Mouse (Mus musculus): Measurements from ENCODE around the gene Filip1l. TPM values are rescaled to one million over a fixed set of nuclear protein-coding genes. Genes with fewer than 3 reads are reported as not detected.
A peak's percentile ranks its signal among the peaks of the same experiment; 100 is the strongest.

The Filip1l gene
- polyA plus RNA-seq, 1 experiment from 2014 or later: 11.8 TPM

DNA sequence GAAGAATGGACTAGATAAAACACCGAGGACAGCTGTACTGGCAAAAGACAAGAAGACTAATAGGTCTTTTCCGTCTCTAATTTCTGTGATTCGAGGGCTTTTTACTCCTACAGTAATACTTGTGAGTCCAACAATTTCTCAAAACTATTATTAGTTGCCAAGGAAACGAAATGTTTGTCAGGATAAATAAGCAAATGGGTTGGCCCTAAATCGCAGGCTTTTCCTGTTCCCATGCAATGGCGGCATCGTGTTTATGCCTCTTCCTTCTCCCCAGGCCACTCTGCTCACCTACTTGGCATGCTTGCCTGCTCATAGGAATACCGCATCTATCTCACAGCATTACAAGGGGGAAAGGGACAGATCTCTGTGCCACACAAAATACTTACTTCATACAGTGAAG, 191.5 kb downstream of the Filip1l start:
- Histone ChIP-seq H3K36me3 (ENCODE audit: control insufficient read depth, insufficient read depth, low read length) (no peaks in the 10 kb centered on the region), H3K27me3 (ENCODE audit: control insufficient read depth, insufficient read depth, low read length) (no peaks in the 10 kb centered on the region), H3K4me1 (replicated peaks; ENCODE audit: control insufficient read depth, insufficient read depth, low read length) (no peaks in the 10 kb centered on the region), H3K9me3 (ENCODE audit: control insufficient read depth, low read length) (no peaks in the 10 kb centered on the region), H3K9ac (ENCODE audit: low read depth, low read length) (no peak overlapping the region), H3K27ac (ENCODE audit: low read depth, low read length) (no peak overlapping the region), H3K4me3 (ENCODE audit: low read depth, low read length) (no peak overlapping the region), H3K4me2 (replicated peaks; ENCODE audit: low read depth, low read length) (no peak overlapping the region)
- ATAC-seq (ENCODE audit: low FRiP score) (no peak), DNase-seq (ENCODE audit: low spot score) (no peak)
- WGBS: 86% methylated on average over 8 of the region's 8 CpGs

DNA sequence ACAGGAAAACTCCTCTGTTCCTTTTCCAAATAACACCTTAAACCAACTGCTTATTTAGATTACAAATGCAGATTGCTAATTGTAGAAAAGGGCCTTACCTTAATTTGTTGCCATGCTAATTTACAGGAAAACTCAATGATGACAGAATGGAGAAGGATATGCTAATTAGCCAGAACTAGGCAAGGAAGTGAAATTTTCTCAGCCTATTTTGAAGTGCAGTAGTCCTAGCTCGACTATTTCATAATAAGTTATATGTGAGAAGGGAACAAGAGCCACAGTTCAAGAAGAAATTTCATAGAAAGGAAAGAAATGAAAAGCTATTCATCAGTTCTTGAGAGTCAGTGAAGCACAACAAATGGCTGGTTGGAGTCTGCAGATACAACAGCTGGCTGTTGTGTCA, 193.5 kb downstream of the Filip1l start:
- no peaks in the 10 kb centered on the region for H3K36me3 ChIP-seq (ENCODE audit: control insufficient read depth, insufficient read depth, low read length)
- no peak overlapping the region for H3K4me3 ChIP-seq (ENCODE audit: low read depth, low read length)
- ATAC-seq (ENCODE audit: low FRiP score): no peak
- no peaks in the 10 kb centered on the region for H3K27me3 ChIP-seq (ENCODE audit: control insufficient read depth, insufficient read depth, low read length)
- H3K27ac ChIP-seq (ENCODE audit: low read depth, low read length): no peak overlapping the region
- no peak overlapping the region for H3K4me2 ChIP-seq (replicated peaks; ENCODE audit: low read depth, low read length)
- no peaks in the 10 kb centered on the region for H3K4me1 ChIP-seq (replicated peaks; ENCODE audit: control insufficient read depth, insufficient read depth, low read length)
- no peak for DNase-seq (ENCODE audit: low spot score)
- 74% methylated on average over 1 of the region's 1 CpGs for WGBS
- no peak overlapping the region for H3K9ac ChIP-seq (ENCODE audit: low read depth, low read length)
- H3K9me3 ChIP-seq (ENCODE audit: control insufficient read depth, low read length): no peaks in the 10 kb centered on the region

GRCm38 (mm10) chr16:57548608-57549007, 195.7 kb downstream of the Filip1l start:
- peak overlapping the region; percentile 74 for H3K4me3 ChIP-seq (ENCODE audit: low read depth, low read length)
- H3K36me3 ChIP-seq (ENCODE audit: control insufficient read depth, insufficient read depth, low read length): no peaks in the 10 kb centered on the region
- no peaks in the 10 kb centered on the region for H3K4me1 ChIP-seq (replicated peaks; ENCODE audit: control insufficient read depth, insufficient read depth, low read length)
- no peak for DNase-seq (ENCODE audit: low spot score)
- WGBS: 60% methylated on average over 2 of the region's 2 CpGs
- H3K27ac ChIP-seq (ENCODE audit: low read depth, low read length): no peak overlapping the region
- no peaks in the 10 kb centered on the region for H3K27me3 ChIP-seq (ENCODE audit: control insufficient read depth, insufficient read depth, low read length)
- ATAC-seq (ENCODE audit: low FRiP score): peak; percentile 17; the same call in 1 of the 2 replicates
- no peaks in the 10 kb centered on the region for H3K9me3 ChIP-seq (ENCODE audit: control insufficient read depth, low read length)
- H3K4me2 ChIP-seq (replicated peaks; ENCODE audit: low read depth, low read length): peak overlapping the region; percentile 75
- peak overlapping the region; percentile 87 for H3K9ac ChIP-seq (ENCODE audit: low read depth, low read length)

DNA sequence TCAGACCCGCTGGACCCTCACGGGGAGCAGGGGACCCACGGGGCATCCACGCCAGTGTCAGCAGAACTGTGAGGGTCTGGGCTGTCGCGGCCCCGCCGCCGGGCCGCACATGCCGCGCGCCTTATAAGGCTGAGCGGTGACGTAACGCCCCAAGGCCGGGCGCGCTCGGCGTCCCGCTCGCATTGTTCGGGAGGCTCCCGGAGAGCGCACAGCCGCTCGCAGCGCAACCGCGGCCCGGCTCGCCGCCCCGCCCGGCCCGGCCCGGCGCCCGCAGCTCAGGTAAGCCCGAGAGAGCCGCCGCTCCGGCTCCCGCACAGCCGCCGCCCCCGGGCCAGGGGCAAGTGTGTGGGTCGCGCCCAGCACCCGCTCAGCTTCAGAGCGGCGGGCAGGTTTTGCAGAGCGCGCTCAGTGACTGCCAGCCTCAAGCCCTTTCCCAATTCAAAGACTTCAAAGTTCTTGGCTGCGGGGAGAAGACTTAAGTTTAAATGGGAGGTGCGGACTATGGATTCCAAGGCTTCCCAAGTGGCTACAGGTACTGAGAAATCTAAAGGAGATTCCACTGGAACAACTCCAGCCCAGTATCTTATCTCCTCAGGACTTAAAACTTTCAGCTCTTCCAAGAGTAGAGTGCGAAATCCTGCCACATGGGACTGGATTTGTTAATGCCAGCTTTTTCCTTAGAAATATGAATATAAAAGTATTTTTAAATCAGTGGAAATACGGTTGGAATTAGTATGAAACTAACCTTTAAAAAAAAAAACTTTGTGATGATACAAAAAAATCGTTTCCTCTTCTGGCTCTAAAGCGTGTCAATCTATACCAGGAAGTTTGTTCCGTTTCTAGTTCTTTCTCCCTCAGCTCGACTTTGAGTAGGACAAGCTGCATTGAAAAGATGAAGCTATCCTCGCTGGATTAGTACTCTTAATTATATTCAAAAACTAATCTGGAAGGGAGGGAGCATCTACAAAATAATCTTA, 196.5 kb downstream of the Filip1l start:
- Histone ChIP-seq H3K27me3 (ENCODE audit: control insufficient read depth, insufficient read depth, low read length) (no peaks in the 10 kb centered on the region), H3K4me3 (ENCODE audit: low read depth, low read length) (peak overlapping the region; percentile 74), H3K9ac (ENCODE audit: low read depth, low read length) (peak overlapping the region; percentile 87), H3K27ac (ENCODE audit: low read depth, low read length) (no peak overlapping the region), H3K9me3 (ENCODE audit: control insufficient read depth, low read length) (no peaks in the 10 kb centered on the region), H3K4me2 (replicated peaks; ENCODE audit: low read depth, low read length) (peak overlapping the region; percentile 75), H3K4me1 (replicated peaks; ENCODE audit: control insufficient read depth, insufficient read depth, low read length) (no peaks in the 10 kb centered on the region), H3K36me3 (ENCODE audit: control insufficient read depth, insufficient read depth, low read length) (no peaks in the 10 kb centered on the region)
- 2% methylated on average over 55 of the region's 64 CpGs for WGBS
- DNase-seq (ENCODE audit: low spot score) (peak; percentile 83), ATAC-seq (ENCODE audit: low FRiP score) (peak; percentile 98)

- Histone ChIP-seq H3K4me2 (replicated peaks; ENCODE audit: low read depth, low read length) (no peak overlapping the region), H3K4me3 (ENCODE audit: low read depth, low read length) (no peak overlapping the region), H3K9ac (ENCODE audit: low read depth, low read length) (no peak overlapping the region), H3K4me1 (replicated peaks; ENCODE audit: control insufficient read depth, insufficient read depth, low read length) (no peaks in the 10 kb centered on the region), H3K27me3 (ENCODE audit: control insufficient read depth, insufficient read depth, low read length) (no peaks in the 10 kb centered on the region), H3K36me3 (ENCODE audit: control insufficient read depth, insufficient read depth, low read length) (no peaks in the 10 kb centered on the region), H3K27ac (ENCODE audit: low read depth, low read length) (no peak overlapping the region), H3K9me3 (ENCODE audit: control insufficient read depth, low read length) (no peaks in the 10 kb centered on the region)
- DNase-seq (ENCODE audit: low spot score) (no peak), ATAC-seq (ENCODE audit: low FRiP score) (no peak)
- 62% methylated on average over 3 of the region's 3 CpGs for WGBS
These were observed 197.2 kb downstream of the Filip1l start for GRCm38 (mm10) chr16:57550088-57550487.

DNA sequence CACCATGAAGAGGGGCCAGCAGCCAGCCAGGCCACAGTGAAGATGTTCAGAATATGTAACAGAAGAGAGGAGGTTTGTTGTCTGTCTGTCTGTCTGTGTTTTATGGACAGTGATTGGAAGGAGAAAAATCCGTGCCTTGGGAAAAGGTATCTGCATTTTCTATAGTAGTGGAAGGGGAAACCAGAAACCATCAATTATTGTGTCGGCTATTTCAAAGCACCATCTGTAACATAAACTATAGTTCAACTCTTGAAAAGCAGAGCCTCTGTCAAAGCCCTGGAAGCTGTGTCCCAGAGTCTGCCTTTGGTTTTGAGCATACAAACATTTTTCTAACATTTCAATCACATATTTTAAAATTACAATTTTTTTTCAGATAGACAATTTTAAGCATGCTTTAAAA, 197.9 kb downstream of the Filip1l start:
- no peak overlapping the region for H3K4me2 ChIP-seq (replicated peaks; ENCODE audit: low read depth, low read length)
- peak; percentile 18 for DNase-seq (ENCODE audit: low spot score)

GRCm38 (mm10) chr16:57551617-57552016, 198.7 kb downstream of the Filip1l start:
- no peaks in the 10 kb centered on the region for H3K36me3 ChIP-seq (ENCODE audit: control insufficient read depth, insufficient read depth, low read length)
- no peaks in the 10 kb centered on the region for H3K9me3 ChIP-seq (ENCODE audit: control insufficient read depth, low read length)
- H3K4me2 ChIP-seq (replicated peaks; ENCODE audit: low read depth, low read length): no peak overlapping the region
- DNase-seq (ENCODE audit: low spot score) (no peak), ATAC-seq (ENCODE audit: low FRiP score) (no peak)
- H3K27me3 ChIP-seq (ENCODE audit: control insufficient read depth, insufficient read depth, low read length): no peaks in the 10 kb centered on the region
- WGBS: 85% methylated on average over 2 of the region's 2 CpGs
- H3K4me1 ChIP-seq (replicated peaks; ENCODE audit: control insufficient read depth, insufficient read depth, low read length): no peaks in the 10 kb centered on the region
- no peak overlapping the region for H3K9ac ChIP-seq (ENCODE audit: low read depth, low read length)
- H3K4me3 ChIP-seq (ENCODE audit: low read depth, low read length): no peak overlapping the region
- no peak overlapping the region for H3K27ac ChIP-seq (ENCODE audit: low read depth, low read length)

More for the DNA sequence above, 197.9 kb downstream of the Filip1l start:
- Histone ChIP-seq H3K9ac (ENCODE audit: low read depth, low read length) (no peak overlapping the region), H3K36me3 (ENCODE audit: control insufficient read depth, insufficient read depth, low read length) (no peaks in the 10 kb centered on the region), H3K27ac (ENCODE audit: low read depth, low read length) (no peak overlapping the region), H3K4me3 (ENCODE audit: low read depth, low read length) (no peak overlapping the region), H3K27me3 (ENCODE audit: control insufficient read depth, insufficient read depth, low read length) (no peaks in the 10 kb centered on the region), H3K9me3 (ENCODE audit: control insufficient read depth, low read length) (no peaks in the 10 kb centered on the region), H3K4me1 (replicated peaks; ENCODE audit: control insufficient read depth, insufficient read depth, low read length) (no peaks in the 10 kb centered on the region)
- no peak for ATAC-seq (ENCODE audit: low FRiP score)
- WGBS: 25% methylated on average over 2 of the region's 2 CpGs

DNA sequence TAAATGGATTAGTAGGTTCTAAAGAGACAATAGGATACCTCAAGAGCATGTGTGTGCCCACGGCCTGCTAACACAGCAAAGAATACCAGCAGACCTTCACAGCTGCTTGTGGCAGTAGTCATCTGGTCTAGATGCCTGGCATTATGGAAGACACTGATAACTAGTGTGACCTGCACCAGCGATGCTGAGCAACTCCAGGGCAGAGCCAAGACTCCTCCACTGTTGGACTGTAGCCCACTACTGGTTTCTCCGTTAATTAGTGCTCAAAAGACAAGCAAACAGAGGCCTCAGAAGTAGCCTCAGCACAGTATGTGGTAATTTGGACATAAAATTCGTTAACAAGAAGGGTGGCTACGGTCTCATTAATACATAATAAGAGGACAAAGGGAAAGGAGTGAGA, 199.8 kb downstream of the Filip1l start:
- Histone ChIP-seq H3K36me3 (ENCODE audit: control insufficient read depth, insufficient read depth, low read length) (no peaks in the 10 kb centered on the region), H3K27ac (ENCODE audit: low read depth, low read length) (no peak overlapping the region), H3K4me3 (ENCODE audit: low read depth, low read length) (no peak overlapping the region), H3K4me2 (replicated peaks; ENCODE audit: low read depth, low read length) (no peak overlapping the region), H3K9me3 (ENCODE audit: control insufficient read depth, low read length) (no peaks in the 10 kb centered on the region), H3K9ac (ENCODE audit: low read depth, low read length) (no peak overlapping the region), H3K27me3 (ENCODE audit: control insufficient read depth, insufficient read depth, low read length) (no peaks in the 10 kb centered on the region), H3K4me1 (replicated peaks; ENCODE audit: control insufficient read depth, insufficient read depth, low read length) (no peaks in the 10 kb centered on the region)
- DNase-seq (ENCODE audit: low spot score) (no peak), ATAC-seq (ENCODE audit: low FRiP score) (no peak)
- WGBS: 89% methylated on average over 5 of the region's 5 CpGs

DNA sequence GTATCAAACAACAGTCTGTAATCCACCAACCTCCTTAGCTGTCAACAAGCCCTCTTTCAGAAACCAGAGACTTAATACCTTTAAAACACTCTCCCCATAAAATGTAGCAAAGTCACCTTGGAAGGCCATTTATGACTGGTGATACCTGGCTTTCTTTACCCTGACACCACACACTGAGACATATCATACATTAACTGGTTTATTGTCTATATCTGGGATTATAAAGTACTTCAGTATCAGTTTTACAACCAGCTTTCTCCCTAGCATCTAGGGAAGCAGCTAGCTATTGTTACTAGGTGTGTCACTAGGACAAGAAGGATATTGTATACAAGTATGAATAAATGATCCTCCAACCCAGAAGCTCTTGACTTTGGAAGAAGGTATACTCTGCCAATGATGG, 200.3 kb downstream of the Filip1l start:
- Histone ChIP-seq H3K4me2 (replicated peaks; ENCODE audit: low read depth, low read length) (no peak overlapping the region), H3K27me3 (ENCODE audit: control insufficient read depth, insufficient read depth, low read length) (no peaks in the 10 kb centered on the region), H3K27ac (ENCODE audit: low read depth, low read length) (no peak overlapping the region), H3K9me3 (ENCODE audit: control insufficient read depth, low read length) (no peaks in the 10 kb centered on the region), H3K36me3 (ENCODE audit: control insufficient read depth, insufficient read depth, low read length) (no peaks in the 10 kb centered on the region), H3K9ac (ENCODE audit: low read depth, low read length) (no peak overlapping the region), H3K4me3 (ENCODE audit: low read depth, low read length) (no peak overlapping the region), H3K4me1 (replicated peaks; ENCODE audit: control insufficient read depth, insufficient read depth, low read length) (no peaks in the 10 kb centered on the region)
- DNase-seq (ENCODE audit: low spot score): no peak
- ATAC-seq (ENCODE audit: low FRiP score): no peak
